Mouse (Mus musculus) erythroblast, embryonic 14.5 days (primary cell): Measurements from ENCODE around the gene Rreb1.

ENCODE experiments used
- GATA1 ChIP-seq: IDR thresholded peaks from 2 replicates; pipeline ENCODE4 v1.6.1; 2012; ENCODE audit warnings: low read length, inconsistent platforms, mixed read lengths
- TAL1 ChIP-seq: IDR thresholded peaks from 3 replicates; pipeline ENCODE4 v1.6.1; 2012; ENCODE audit warnings: low read length, inconsistent platforms, mixed read lengths

DNA sequence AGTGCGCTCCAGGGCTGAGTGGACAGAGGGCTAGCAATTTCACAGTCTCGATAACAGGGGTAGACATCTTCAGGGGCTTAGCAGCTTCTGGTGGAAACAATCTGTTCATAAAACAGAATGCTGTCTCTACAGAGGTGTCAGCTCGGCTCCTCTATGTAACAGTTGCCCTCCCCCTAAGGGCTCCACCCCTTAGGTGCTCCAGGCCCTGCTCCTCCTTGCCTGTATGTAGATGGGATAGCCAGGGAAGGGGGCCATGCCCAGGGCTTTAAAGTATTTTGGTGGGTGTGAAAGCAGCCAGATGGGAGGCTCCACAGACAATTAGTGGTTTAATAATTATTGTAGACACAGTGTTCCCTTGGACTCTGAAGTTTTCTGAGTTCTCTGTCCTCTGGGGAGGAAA lies 67.0 kb downstream of the Rreb1 start:
- TF ChIP-seq GATA1 (no peak), TAL1 (no peak)
